Mouse (Mus musculus) lung, embryonic 14.5 days (tissue): ENCODE results near the gene Kri1. TPM values are rescaled to one million over a fixed set of nuclear protein-coding genes. Genes with fewer than 3 reads are reported as not detected.
"Not testable (repeated sequence)": the region's sequence is repeated elsewhere in the genome, so short reads cannot be mapped to it uniquely, and the experiment has no call there.

Experiments
- ATAC-seq: fragments of 200-750 bp; cut with Nextera tagmentation; 2 replicates; pipeline ENCODE4 v1.8.0; 2017; ENCODE audit warnings: mild to moderate bottlenecking, moderate TSS enrichment, moderate library complexity; ENCODE audit not compliant: insufficient read depth
- DNase-seq: peaks from one replicate; pipeline ENCODE4 v3.0.0-alpha.2; 2015
- H3K27ac ChIP-seq: fragments of 300-500 bp; sonication (generic); 2 replicates; pipeline ENCODE4 v1.5.1; 2014; ENCODE audit warnings: low read depth, mild to moderate bottlenecking, moderate library complexity
- H3K27me3 ChIP-seq: fragments of 300-500 bp; sonication (generic); 2 replicates; pipeline ENCODE4 v1.6.1; 2014; ENCODE audit warnings: low read length, control low read depth; ENCODE audit not compliant: insufficient read depth
- H3K36me3 ChIP-seq: fragments of 300-500 bp; sonication (generic); 2 replicates; pipeline ENCODE4 v1.6.1; 2014; ENCODE audit warnings: control low read depth; ENCODE audit not compliant: insufficient read depth
- H3K4me1 ChIP-seq: fragments of 300-500 bp; sonication (generic); 2 replicates; pipeline ENCODE4 v1.6.1; 2014; ENCODE audit warnings: antibody characterized with exemption, control low read depth; ENCODE audit not compliant: insufficient read depth
- H3K4me2 ChIP-seq: fragments of 300-500 bp; sonication (generic); 2 replicates; pipeline ENCODE4 v1.6.1; 2014; ENCODE audit warnings: mild to moderate bottlenecking
- H3K4me3 ChIP-seq: fragments of 300-500 bp; sonication (generic); 2 replicates; pipeline ENCODE4 v1.5.1; 2014; ENCODE audit warnings: low read depth, low read length
- H3K9ac ChIP-seq: fragments of 300-500 bp; sonication (generic); 2 replicates; pipeline ENCODE4 v1.6.1; 2014
- H3K9me3 ChIP-seq: fragments of 300-500 bp; sonication (generic); 2 replicates; pipeline ENCODE4 v1.6.1; 2016; ENCODE audit warnings: low read depth, low read length, control low read depth
- CTCF ChIP-seq: IDR thresholded peaks from 2 replicates; pipeline ENCODE4 v1.5.1; 2016; ENCODE audit warnings: antibody characterized with exemption, low read depth
- WGBS: fragments of 180-500 bp; shearing (Covaris S2); extraction: QIAGEN DNeasy Blood & Tissue Kit; methylation state at CpG from one replicate; pipeline ENCODE4 v1.1.7; 2014; 5-methylcytosine and 5-hydroxymethylcytosine counted together
- polyA plus RNA-seq: library from polyadenylated mRNA; unstranded; fragments of >200 nt; fragmentation: Nextera tagmentation; extraction: Ambion mirVana; gene quantifications from 2 replicates; pipeline ENCODE4 v1.2.1, GENCODE M21; 2014

Gene Kri1
- polyA plus RNA-seq, 1 experiment from 2014 or later: 14.3 TPM

DNA sequence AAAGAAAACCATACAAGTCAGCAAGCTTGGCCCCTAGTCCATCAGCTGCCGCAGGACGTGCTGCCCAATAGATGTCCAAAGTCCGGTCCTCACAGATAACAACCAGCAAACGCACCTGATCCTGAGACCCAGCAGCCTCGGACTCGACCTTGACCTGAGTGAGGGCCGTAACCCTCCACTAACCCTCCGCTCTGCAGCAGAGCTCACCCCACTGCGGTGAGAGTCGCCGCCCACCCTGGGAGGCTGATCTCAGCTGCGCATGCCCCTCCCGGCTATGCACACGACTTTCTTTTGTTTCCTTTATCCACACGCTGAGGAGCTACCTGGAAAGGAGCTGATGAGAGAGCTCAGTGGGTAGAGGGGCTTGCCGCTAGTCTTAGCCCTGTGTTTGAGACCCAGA is 60.4 kb downstream of the Kri1 start:
- TF ChIP-seq CTCF: no peak
- WGBS: 14% methylated on average over 16 of the region's 16 CpGs
- Histone ChIP-seq H3K4me1 (no peaks in the 10 kb centered on the region), H3K27ac (0 out of 2 replicates have a peak overlapping the region, but pooled peaks have one; percentile 36), H3K36me3 (peaks cover 37% of the 10 kb centered on the region), H3K9ac (peak overlapping the region; percentile 52), H3K9me3 (no peaks in the 10 kb centered on the region), H3K4me2 (peak overlapping the region; percentile 62), H3K4me3 (peak overlapping the region; percentile 29), H3K27me3 (no peaks in the 10 kb centered on the region)
- ATAC-seq: peak; percentile 38
- DNase-seq: peak; percentile 65

- no peaks in the 10 kb centered on the region for H3K27me3 ChIP-seq
- WGBS: 7% methylated on average over 7 of the region's 7 CpGs
- ATAC-seq (no peak), DNase-seq (no peak)
- H3K9me3 ChIP-seq: no peaks in the 10 kb centered on the region
- H3K9ac ChIP-seq: peak overlapping the region; percentile 29; the same call in 1 of the 2 replicates
- no peak overlapping the region for H3K27ac ChIP-seq
- H3K4me2 ChIP-seq: peak overlapping the region; percentile 55
- peaks cover 4% of the 10 kb centered on the region; the same call in 1 of the 2 replicates for H3K4me1 ChIP-seq
- peaks cover 19% of the 10 kb centered on the region for H3K36me3 ChIP-seq
- H3K4me3 ChIP-seq: peak overlapping the region; percentile 30
- no peak for TF ChIP-seq CTCF
Measured at GRCm38 (mm10) chr9:21225415-21225758, 62.4 kb downstream of the Kri1 start.

DNA sequence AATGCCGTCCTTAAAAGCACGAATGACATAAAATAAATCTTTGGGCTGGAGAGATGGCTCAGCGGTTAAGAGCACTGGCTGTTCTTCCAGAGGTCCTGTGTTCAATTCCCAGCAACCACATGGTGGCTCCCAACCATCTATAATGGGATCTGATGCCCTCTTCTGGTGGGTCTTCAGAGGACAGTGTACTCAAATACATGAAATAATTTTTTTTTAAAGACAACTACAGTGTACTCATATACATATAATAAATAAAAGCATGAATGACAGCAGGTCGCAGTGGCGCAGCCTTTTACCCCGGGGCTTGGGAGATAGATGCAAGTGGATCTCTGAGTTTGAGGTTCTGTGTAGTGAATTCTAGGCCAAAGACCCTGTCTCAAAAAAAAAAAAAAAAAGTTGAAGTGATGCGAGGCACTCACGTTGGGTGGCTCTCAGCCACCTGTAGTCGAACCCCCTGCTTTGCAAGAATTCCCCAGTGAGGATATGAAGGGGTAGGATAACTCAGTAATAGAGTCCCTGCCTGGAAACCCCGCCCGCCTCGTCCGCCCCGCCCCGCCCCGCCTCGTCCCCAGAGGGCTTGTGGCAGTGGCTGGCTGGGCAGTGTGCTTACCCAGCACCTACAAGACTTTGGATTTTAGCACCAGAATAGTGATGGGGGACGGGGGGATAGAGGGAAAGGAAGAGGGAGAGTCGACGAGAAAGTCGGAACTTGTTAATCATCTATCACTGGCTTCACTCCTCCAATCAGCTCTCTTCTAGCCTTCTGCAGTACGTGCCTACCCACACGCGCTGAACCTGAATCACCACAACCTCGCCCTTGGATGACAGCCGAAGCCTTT is 63.0 kb downstream of the Kri1 start:
- peaks cover 4% of the 10 kb centered on the region; the same call in 1 of the 2 replicates for H3K4me1 ChIP-seq
- peak; percentile 21; the same call in 1 of the 2 replicates for TF ChIP-seq CTCF
- DNase-seq (peak; percentile 65), ATAC-seq (no peak)
- H3K27me3 ChIP-seq: no peaks in the 10 kb centered on the region
- 17% methylated on average over 26 of the region's 26 CpGs for WGBS
- H3K4me2 ChIP-seq: peak overlapping the region; percentile 55
- peaks cover 13% of the 10 kb centered on the region for H3K36me3 ChIP-seq
- peak overlapping the region; percentile 30 for H3K4me3 ChIP-seq
- H3K9me3 ChIP-seq: no peaks in the 10 kb centered on the region
- H3K9ac ChIP-seq: peak overlapping the region; percentile 29; the same call in 1 of the 2 replicates
- H3K27ac ChIP-seq: no peak overlapping the region

DNA sequence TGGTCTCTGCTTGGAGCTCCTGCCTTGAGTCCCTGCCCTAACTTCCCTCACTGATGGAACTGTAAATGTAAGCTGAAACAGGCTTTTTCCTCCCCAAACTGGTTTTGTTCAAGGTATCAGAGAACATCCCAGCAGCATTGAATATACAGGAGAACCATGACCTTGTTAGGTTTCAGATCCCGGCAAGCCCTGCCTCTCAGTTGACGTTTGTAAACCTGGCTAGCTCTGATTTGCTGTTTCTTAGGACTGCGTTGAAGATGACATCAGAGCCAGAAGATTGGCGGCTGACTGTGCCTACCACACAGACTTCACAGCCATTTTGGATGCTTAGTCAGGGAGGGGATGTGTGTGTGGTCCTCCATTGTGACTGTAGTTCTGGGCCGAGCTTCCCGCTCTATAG is 63.9 kb downstream of the Kri1 start:
- Histone ChIP-seq H3K9me3 (no peaks in the 10 kb centered on the region), H3K4me2 (no peak overlapping the region), H3K27ac (no peak overlapping the region), H3K36me3 (0 out of 2 replicates have a peak, but pooled peaks cover 4% of the 10 kb centered on the region), H3K27me3 (no peaks in the 10 kb centered on the region), H3K9ac (no peak overlapping the region), H3K4me1 (peaks cover 4% of the 10 kb centered on the region; the same call in 1 of the 2 replicates), H3K4me3 (no peak overlapping the region)
- WGBS: 89% methylated on average over 6 of the region's 6 CpGs
- TF ChIP-seq CTCF: no peak
- ATAC-seq (no peak), DNase-seq (no peak)

- H3K4me3 ChIP-seq, H3K36me3 ChIP-seq, H3K4me2 ChIP-seq, H3K27me3 ChIP-seq, H3K9ac ChIP-seq, H3K27ac ChIP-seq, H3K4me1 ChIP-seq, ATAC-seq, H3K9me3 ChIP-seq, DNase-seq: not testable (repeated sequence)
- 76% methylated on average over 1 of the region's 2 CpGs for WGBS
Measured at GRCm38 (mm10) chr9:21223490-21223889, 64.3 kb downstream of the Kri1 start.

Other genes starting within 250 kb of the Kri1 start
- gene Zglp1, start 220.9 kb downstream of the Kri1 start, polyA plus RNA-seq: 1.4 TPM in 1 of 2 replicates, not detected in the other
- gene Gm49373, start 214.9 kb downstream of the Kri1 start, polyA plus RNA-seq: 0.22 and 0.78 TPM in 2 replicates
- gene Fdx1l, start 214.4 kb downstream of the Kri1 start, polyA plus RNA-seq: 59.4 and 66.1 TPM in 2 replicates
- 2.3 and 3.0 TPM in 2 replicates for gene Gm38431, start 196.0 kb downstream of the Kri1 start, polyA plus RNA-seq
- gene Raver1, start 196.0 kb downstream of the Kri1 start, polyA plus RNA-seq: 106 and 113 TPM in 2 replicates
- gene Tyk2, start 156.7 kb downstream of the Kri1 start, polyA plus RNA-seq: 9.5 and 12.5 TPM in 2 replicates
- 352 and 353 TPM in 2 replicates for gene Cdc37, start 138.0 kb downstream of the Kri1 start, polyA plus RNA-seq
- gene Pde4a, start 122.3 kb downstream of the Kri1 start, polyA plus RNA-seq: 8.4 and 9.4 TPM in 2 replicates
- gene Keap1, start 48.6 kb downstream of the Kri1 start, polyA plus RNA-seq: 42.8 and 44.6 TPM in 2 replicates
- not detected in 2 replicates for gene S1pr5, start 39.5 kb downstream of the Kri1 start, polyA plus RNA-seq
- 33.7 and 34.7 TPM in 2 replicates for gene Atg4d, start 22.7 kb downstream of the Kri1 start, polyA plus RNA-seq
- 45.3 and 48.1 TPM in 2 replicates for gene Cdkn2d, start 3.4 kb upstream of the Kri1 start, polyA plus RNA-seq
- gene Ap1m2, start 24.4 kb upstream of the Kri1 start, polyA plus RNA-seq: 45.7 and 45.8 TPM in 2 replicates
- 122 TPM in 2 replicates for gene Slc44a2, start 32.7 kb upstream of the Kri1 start, polyA plus RNA-seq
- gene Ilf3, start 79.9 kb upstream of the Kri1 start, polyA plus RNA-seq: 217 and 223 TPM in 2 replicates
- 49.0 and 55.1 TPM in 2 replicates for gene Qtrt1, start 123.9 kb upstream of the Kri1 start, polyA plus RNA-seq
- gene Dnm2, start 136.9 kb upstream of the Kri1 start, polyA plus RNA-seq: 67.9 and 71.8 TPM in 2 replicates
- 106 and 108 TPM in 2 replicates for gene Tmed1, start 222.3 kb upstream of the Kri1 start, polyA plus RNA-seq
- gene AB124611, start 238.2 kb upstream of the Kri1 start, polyA plus RNA-seq: 3.0 and 3.8 TPM in 2 replicates